Mouse (Mus musculus) midbrain, embryonic 15.5 days (tissue): Measurements from ENCODE around the gene Hsd11b1. TPM values are rescaled to one million over a fixed set of nuclear protein-coding genes. Genes with fewer than 3 reads are reported as not detected.

ENCODE experiments used
- ATAC-seq: fragments of 200-750 bp; cut with Nextera tagmentation; replicated peaks from 2 replicates; pipeline ENCODE4 v1.8.0; 2017; ENCODE audit warnings: moderate TSS enrichment
- H3K27ac ChIP-seq: fragments of 300-500 bp; sonication (generic); 2 replicates; pipeline ENCODE4 v1.5.1; 2015; ENCODE audit warnings: mild to moderate bottlenecking, inconsistent platforms
- H3K27me3 ChIP-seq: fragments of 300-500 bp; sonication (generic); replicated peaks from 2 replicates; pipeline ENCODE4 v1.6.1; 2015; ENCODE audit warnings: inconsistent platforms
- H3K36me3 ChIP-seq: fragments of 300-500 bp; sonication (generic); replicated peaks from 2 replicates; pipeline ENCODE4 v1.6.1; 2015; ENCODE audit warnings: inconsistent platforms
- H3K4me1 ChIP-seq: fragments of 300-500 bp; sonication (generic); 2 replicates; pipeline ENCODE4 v1.6.1; 2015; ENCODE audit warnings: inconsistent platforms
- H3K4me2 ChIP-seq: fragments of 300-500 bp; sonication (generic); 2 replicates; pipeline ENCODE4 v1.6.1; 2015; ENCODE audit warnings: inconsistent platforms, mild to moderate bottlenecking, moderate library complexity
- H3K4me3 ChIP-seq: fragments of 300-500 bp; sonication (generic); 2 replicates; pipeline ENCODE4 v1.5.1; 2015; ENCODE audit warnings: mild to moderate bottlenecking, inconsistent platforms
- H3K9ac ChIP-seq: fragments of 300-500 bp; sonication (generic); 2 replicates; pipeline ENCODE4 v1.6.1; 2015; ENCODE audit warnings: mild to moderate bottlenecking, inconsistent platforms
- H3K9me3 ChIP-seq: fragments of 300-500 bp; sonication (generic); 2 replicates; pipeline ENCODE4 v1.6.1; 2016; ENCODE audit warnings: inconsistent platforms
- WGBS: fragments of 180-500 bp; shearing (Covaris S2); methylation state at CpG from one replicate; pipeline ENCODE4 v1.1.7; 2015; ENCODE audit warnings: mixed read lengths; 5-methylcytosine and 5-hydroxymethylcytosine counted together
- polyA plus RNA-seq: library from polyadenylated mRNA; unstranded; fragments of >200 nt; fragmentation: Nextera tagmentation; extraction: Ambion mirVana; gene quantifications from 2 replicates; pipeline ENCODE4 v1.2.1, GENCODE M21; 2015

The Hsd11b1 gene
- polyA plus RNA-seq, 1 experiment from 2014 or later = not detected

DNA sequence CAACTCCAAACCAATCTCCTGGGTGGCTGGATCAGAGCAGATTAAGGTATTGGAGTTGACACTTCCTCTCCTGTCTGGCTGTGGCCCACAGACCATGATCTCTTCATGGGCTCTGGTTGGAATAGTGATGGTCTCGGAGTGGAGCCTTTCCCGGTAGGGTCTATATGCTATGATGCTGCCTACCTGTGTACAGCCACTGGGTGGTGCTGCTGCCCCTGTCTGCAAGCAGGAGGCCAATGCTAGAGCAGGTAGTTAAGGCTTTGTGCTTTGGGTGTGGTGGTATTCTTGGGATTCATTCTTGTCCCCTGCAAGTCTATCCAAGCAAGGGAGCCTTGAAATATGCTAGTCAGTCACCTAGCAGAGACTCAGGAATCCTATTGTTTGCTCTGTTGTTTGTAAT is 55.7 kb downstream of the Hsd11b1 start:
- WGBS = 48% methylated on average over 2 of the region's 2 CpGs
- no peaks in the 10 kb centered on the region for H3K4me1 ChIP-seq
- no peak overlapping the region for H3K9ac ChIP-seq
- no peaks in the 10 kb centered on the region for H3K27me3 ChIP-seq
- H3K27ac ChIP-seq = no peak overlapping the region
- no peaks in the 10 kb centered on the region for H3K9me3 ChIP-seq
- no peak overlapping the region for H3K4me2 ChIP-seq
- ATAC-seq = no peak
- no peaks in the 10 kb centered on the region for H3K36me3 ChIP-seq
- no peak overlapping the region for H3K4me3 ChIP-seq

GRCm38 (mm10) chr1:193207503-193207902 is 56.4 kb downstream of the Hsd11b1 start, which contains the start of gene Lamb3:
Gene Lamb3, plus strand, starts transcription at chr1:193207699.
- no peak within 1 kb of the TSS for H3K9ac ChIP-seq
- no peaks in the 10 kb centered on the region for H3K9me3 ChIP-seq
- 95% methylated on average over 3 of the region's 3 CpGs for WGBS
- no peak within 1 kb of the TSS for H3K4me3 ChIP-seq
- no peak within 1 kb of the TSS for H3K27ac ChIP-seq
- no peaks in the 10 kb centered on the region for H3K4me1 ChIP-seq
- H3K36me3 ChIP-seq = no peaks in the 10 kb centered on the region
- no peak within 1 kb of the TSS for H3K4me2 ChIP-seq
- ATAC-seq = no peak
- no peaks in the 10 kb centered on the region for H3K27me3 ChIP-seq

GRCm38 (mm10) chr1:193205431-193205830 is 58.4 kb downstream of the Hsd11b1 start:
- no peaks in the 10 kb centered on the region for H3K9me3 ChIP-seq
- WGBS = 96% methylated on average over 2 of the region's 2 CpGs
- H3K27me3 ChIP-seq = no peaks in the 10 kb centered on the region
- no peak overlapping the region for H3K9ac ChIP-seq
- no peaks in the 10 kb centered on the region for H3K4me1 ChIP-seq
- H3K4me2 ChIP-seq = no peak overlapping the region
- H3K36me3 ChIP-seq = no peaks in the 10 kb centered on the region
- no peak for ATAC-seq
- H3K4me3 ChIP-seq = no peak overlapping the region
- H3K27ac ChIP-seq = no peak overlapping the region

DNA sequence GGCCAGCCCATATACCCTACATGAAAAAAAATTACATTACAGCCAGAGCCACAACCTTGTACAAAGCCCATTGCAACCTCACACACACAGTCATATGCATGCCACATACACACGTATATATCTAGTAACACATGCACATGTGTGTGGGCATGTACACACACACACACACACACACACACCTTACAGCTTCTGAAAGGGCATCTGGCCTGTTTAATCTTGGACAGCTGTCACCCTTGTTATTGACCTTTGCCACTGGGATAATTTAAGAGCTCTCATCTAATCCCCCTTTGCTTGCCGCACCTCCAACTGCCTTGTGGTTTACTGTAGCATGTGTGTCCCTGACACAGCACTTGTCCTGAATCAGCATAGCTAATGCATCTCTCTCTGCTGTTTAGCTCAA is 60.1 kb downstream of the Hsd11b1 start:
- Histone ChIP-seq H3K36me3 (no peaks in the 10 kb centered on the region), H3K9ac (no peak overlapping the region), H3K9me3 (no peaks in the 10 kb centered on the region), H3K4me2 (no peak overlapping the region), H3K27ac (no peak overlapping the region), H3K27me3 (no peaks in the 10 kb centered on the region), H3K4me3 (no peak overlapping the region), H3K4me1 (no peaks in the 10 kb centered on the region)
- WGBS = 80% methylated on average over 2 of the region's 2 CpGs
- no peak for ATAC-seq

DNA sequence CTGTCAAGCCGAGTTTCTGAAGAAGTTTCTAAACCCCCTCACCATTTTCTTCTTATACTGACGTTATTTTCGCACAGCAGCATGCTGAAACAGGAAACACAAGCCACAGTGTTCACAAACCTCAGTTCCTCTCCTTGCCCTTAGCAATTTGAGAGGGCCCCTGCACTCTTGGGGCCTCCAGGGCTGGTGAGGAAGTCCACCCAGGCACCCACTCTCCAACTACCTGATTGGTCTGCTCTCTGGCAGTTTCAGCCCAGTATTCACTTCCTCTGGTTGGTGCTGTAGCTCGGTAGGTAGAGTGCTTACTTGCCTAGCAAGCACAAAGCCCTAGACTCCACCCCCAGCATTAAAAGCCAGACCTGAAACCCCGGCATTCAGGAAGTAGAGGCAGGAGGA is 62.5 kb downstream of the Hsd11b1 start, which contains the start of gene Traf3ip3:
Gene Traf3ip3, minus strand, starts transcription at position 321 of the 396 bp plus-strand sequence.
- H3K27ac ChIP-seq = no peak within 1 kb of the TSS
- H3K4me1 ChIP-seq = no peaks in the 10 kb centered on the region
- no peaks in the 10 kb centered on the region for H3K36me3 ChIP-seq
- no peak for ATAC-seq
- WGBS = 71% methylated on average over 5 of the region's 5 CpGs
- no peak within 1 kb of the TSS for H3K4me3 ChIP-seq
- H3K4me2 ChIP-seq = no peak within 1 kb of the TSS
- H3K27me3 ChIP-seq = no peaks in the 10 kb centered on the region
- H3K9ac ChIP-seq = no peak within 1 kb of the TSS
- no peaks in the 10 kb centered on the region for H3K9me3 ChIP-seq

DNA sequence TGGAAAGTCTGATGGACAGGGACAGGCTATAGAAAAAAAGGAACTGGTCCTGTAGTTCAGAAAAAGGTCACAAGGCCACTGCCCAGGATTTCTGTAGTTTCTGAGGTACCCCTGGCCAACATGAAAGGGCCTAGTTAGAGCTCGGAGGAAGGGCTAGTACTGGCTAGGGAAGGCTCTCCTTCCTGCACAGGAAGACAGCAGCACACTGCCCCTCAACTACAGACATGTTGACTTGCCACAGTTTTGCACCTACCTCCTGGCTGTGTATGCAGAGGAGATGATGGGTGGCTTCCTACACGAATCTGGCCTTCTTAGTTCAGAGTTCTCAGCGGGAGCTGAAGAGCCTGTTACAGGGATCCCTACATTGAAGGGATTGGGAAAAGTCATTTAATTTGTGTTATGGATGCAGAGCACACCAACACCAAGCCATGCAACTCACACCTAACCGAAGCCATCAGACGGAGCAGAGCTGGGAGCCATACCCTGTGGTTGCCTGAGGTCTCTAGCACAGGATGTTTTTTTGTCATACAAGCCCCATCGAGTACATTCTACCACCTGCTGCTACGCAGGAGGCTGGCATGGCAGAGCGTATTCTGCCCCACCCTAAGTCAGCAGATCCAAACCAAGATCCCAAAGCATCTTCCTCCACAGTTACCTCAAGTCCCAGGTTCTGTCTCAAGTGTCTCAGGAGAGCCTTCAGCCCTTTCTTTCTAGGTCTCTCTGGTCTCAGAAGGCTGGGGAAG is 63.1 kb downstream of the Hsd11b1 start:
- no peak overlapping the region for H3K9ac ChIP-seq
- H3K4me1 ChIP-seq = no peaks in the 10 kb centered on the region
- no peaks in the 10 kb centered on the region for H3K9me3 ChIP-seq
- no peaks in the 10 kb centered on the region for H3K27me3 ChIP-seq
- H3K4me2 ChIP-seq = no peak overlapping the region
- no peak overlapping the region for H3K4me3 ChIP-seq
- no peak for ATAC-seq
- H3K27ac ChIP-seq = no peak overlapping the region
- 89% methylated on average over 8 of the region's 8 CpGs for WGBS
- no peaks in the 10 kb centered on the region for H3K36me3 ChIP-seq

GRCm38 (mm10) chr1:193198312-193198711 is 65.6 kb downstream of the Hsd11b1 start:
- WGBS = 92% methylated on average over 2 of the region's 2 CpGs
- no peak overlapping the region for H3K27ac ChIP-seq
- no peak overlapping the region for H3K4me3 ChIP-seq
- H3K9me3 ChIP-seq = no peaks in the 10 kb centered on the region
- no peak overlapping the region for H3K9ac ChIP-seq
- no peaks in the 10 kb centered on the region for H3K4me1 ChIP-seq
- H3K27me3 ChIP-seq = no peaks in the 10 kb centered on the region
- H3K4me2 ChIP-seq = no peak overlapping the region
- no peak for ATAC-seq
- no peaks in the 10 kb centered on the region for H3K36me3 ChIP-seq

DNA sequence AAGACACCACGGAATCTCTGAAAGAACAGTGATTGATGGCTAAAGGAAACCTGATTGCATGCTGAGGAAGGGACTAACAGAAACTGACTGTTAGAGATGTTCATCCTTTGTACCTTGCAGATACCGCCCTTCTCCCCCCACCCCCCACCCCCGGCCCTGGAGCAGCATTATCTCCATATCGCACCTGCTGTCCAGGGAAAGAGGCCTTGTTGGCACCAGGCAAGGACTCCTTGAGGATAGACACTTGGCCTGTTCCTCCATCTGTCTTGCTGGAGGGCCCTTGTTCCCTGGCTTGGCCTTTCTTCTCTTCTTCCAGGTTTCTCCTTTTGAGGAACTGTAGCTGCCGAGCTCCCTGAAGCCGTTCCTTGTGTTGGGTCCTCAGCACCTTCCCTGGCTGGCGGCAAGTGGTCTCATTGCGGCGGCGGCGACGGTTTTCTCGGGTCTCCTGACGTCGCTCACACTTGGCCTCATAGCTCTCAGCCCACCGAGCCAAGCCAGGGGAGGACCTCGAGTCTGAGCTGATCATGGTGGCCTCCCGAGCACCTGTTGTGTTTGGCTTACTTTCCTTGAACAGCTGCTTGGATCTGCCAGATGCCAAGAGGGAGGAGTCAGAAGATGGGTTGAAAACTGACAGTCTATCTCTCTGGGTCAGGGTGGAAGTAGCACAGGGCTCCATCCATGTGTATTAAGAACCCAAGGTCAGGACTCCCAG is 66.2 kb downstream of the Hsd11b1 start:
- 90% methylated on average over 18 of the region's 18 CpGs for WGBS
- H3K4me2 ChIP-seq = no peak overlapping the region
- no peaks in the 10 kb centered on the region for H3K4me1 ChIP-seq

GRCm38 (mm10) chr1:193195169-193195810 is 68.6 kb downstream of the Hsd11b1 start:
- H3K27me3 ChIP-seq = no peaks in the 10 kb centered on the region
- H3K9me3 ChIP-seq = no peaks in the 10 kb centered on the region
- no peaks in the 10 kb centered on the region for H3K36me3 ChIP-seq
- H3K4me2 ChIP-seq = no peak overlapping the region
- no peak overlapping the region for H3K9ac ChIP-seq
- 86% methylated on average over 3 of the region's 3 CpGs for WGBS
- H3K27ac ChIP-seq = no peak overlapping the region
- no peaks in the 10 kb centered on the region for H3K4me1 ChIP-seq
- H3K4me3 ChIP-seq = no peak overlapping the region
- no peak for ATAC-seq

More for the DNA sequence above, 66.2 kb downstream of the Hsd11b1 start:
- no peaks in the 10 kb centered on the region for H3K27me3 ChIP-seq
- H3K4me3 ChIP-seq = no peak overlapping the region
- ATAC-seq = no peak
- no peaks in the 10 kb centered on the region for H3K9me3 ChIP-seq
- H3K9ac ChIP-seq = no peak overlapping the region
- H3K27ac ChIP-seq = no peak overlapping the region
- no peaks in the 10 kb centered on the region for H3K36me3 ChIP-seq

GRCm38 (mm10) chr1:193194416-193195140 is 69.3 kb downstream of the Hsd11b1 start:
- Histone ChIP-seq H3K36me3 (no peaks in the 10 kb centered on the region), H3K27ac (no peak overlapping the region), H3K9ac (no peak overlapping the region), H3K4me1 (peaks cover 2% of the 10 kb centered on the region; the same call in 1 of the 2 replicates), H3K9me3 (no peaks in the 10 kb centered on the region), H3K27me3 (no peaks in the 10 kb centered on the region), H3K4me3 (no peak overlapping the region), H3K4me2 (no peak overlapping the region)
- 89% methylated on average over 3 of the region's 3 CpGs for WGBS
- ATAC-seq = no peak

DNA sequence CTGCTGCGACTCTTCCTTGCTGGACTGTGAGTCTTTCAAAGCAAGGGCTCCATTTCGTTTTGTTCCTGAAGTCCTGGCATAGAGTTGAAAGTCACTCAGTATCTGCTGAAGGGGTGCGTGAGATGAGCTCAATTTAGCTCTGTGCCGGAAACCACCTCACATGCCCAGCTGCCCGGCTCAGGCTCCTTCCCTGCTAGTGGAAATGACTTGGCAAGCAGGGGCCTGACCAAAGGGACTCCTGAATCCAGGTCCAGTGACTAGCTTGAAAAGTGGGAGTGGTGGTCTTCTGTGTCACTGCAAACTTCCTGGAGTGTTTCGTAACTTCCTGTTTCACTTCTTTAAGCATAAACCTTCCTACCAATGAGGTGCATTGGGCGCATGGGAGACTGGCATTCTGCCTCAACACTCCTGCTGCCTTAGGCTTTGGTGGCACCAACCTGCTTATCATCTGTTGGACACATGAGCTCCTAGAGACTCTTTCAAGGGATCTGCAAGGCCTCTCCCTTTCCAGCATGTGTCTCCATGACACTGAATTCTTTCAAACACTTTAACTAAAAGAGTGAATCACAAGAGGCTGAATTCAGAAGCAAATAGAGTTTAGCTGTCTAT is 72.1 kb downstream of the Hsd11b1 start:
- ATAC-seq = no peak
- Histone ChIP-seq H3K36me3 (no peaks in the 10 kb centered on the region), H3K27me3 (no peaks in the 10 kb centered on the region), H3K4me3 (no peak overlapping the region), H3K4me2 (no peak overlapping the region), H3K9me3 (no peaks in the 10 kb centered on the region), H3K27ac (no peak overlapping the region), H3K4me1 (peaks cover 8% of the 10 kb centered on the region; the same call in 1 of the 2 replicates), H3K9ac (no peak overlapping the region)
- WGBS = 86% methylated on average over 7 of the region's 7 CpGs
